Mouse (Mus musculus) embryonic fibroblast, embryonic 13.5 days (primary cell): ENCODE measurements around the gene Gadl1.

Experiments
- CTCF ChIP-seq: IDR thresholded peaks from 2 replicates; pipeline ENCODE4 v1.5.1; 2011; ENCODE audit warnings: mild to moderate bottlenecking, control low read depth, low read length, moderate library complexity, borderline replicate concordance; ENCODE audit not compliant: insufficient read depth
- POLR2A ChIP-seq: IDR thresholded peaks from 2 replicates; pipeline ENCODE4 v1.6.1; 2011; ENCODE audit warnings: low read depth, mild to moderate bottlenecking, control low read depth, low read length, moderate library complexity

DNA sequence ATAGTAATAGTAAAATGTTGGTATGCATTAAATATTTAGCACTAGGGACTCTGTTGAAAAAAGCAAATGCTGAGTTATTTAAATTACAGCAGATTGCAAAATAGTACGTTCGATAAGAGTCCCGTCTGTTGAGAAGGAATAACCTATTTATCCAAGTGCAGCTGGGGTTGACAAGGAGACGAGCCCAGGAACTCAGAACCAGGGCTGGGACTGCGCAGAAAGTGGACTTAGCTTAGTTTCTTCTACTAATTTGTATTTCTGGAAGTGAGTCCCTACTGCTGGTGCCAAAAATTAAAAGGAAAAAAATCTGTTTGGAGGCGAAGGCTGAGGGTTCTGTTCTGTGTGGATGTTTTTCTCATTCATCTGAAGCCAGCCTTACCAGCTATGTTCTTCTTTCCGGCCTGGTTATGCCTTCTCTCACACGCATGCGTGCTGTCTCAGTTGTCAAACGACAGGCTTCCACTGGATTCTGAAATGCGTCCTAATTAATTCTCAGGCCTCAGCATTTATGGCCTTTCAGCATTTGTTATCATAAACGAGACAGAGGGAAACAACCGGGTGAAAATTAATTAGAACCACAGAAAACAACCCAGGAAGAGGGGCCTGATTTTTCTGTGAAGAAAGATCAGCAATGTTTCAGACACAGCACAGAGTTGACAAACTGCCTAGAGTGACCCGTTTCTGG lies 6.5 kb downstream of the Gadl1 start:
- no peak for TF ChIP-seq CTCF
- TF ChIP-seq POLR2A, result no peak
